Mouse (Mus musculus) CH12.LX (cell line): ENCODE results near the gene Pcbd1. TPM values are rescaled to one million over a fixed set of nuclear protein-coding genes. Genes with fewer than 3 reads are reported as not detected.

ENCODE experiments used
- DNase-seq: peaks from one replicate; pipeline ENCODE4 v3.0.0-alpha.2; 2013; ENCODE audit errors: extremely low read depth
- H3K27ac ChIP-seq: 2 replicates; pipeline ENCODE4 v1.5.1; 2012; ENCODE audit warnings: low read depth, mild to moderate bottlenecking, control low read depth, moderate library complexity; ENCODE audit not compliant: insufficient read depth
- H3K27me3 ChIP-seq: replicated peaks from 2 replicates; pipeline ENCODE3; 2012; ENCODE audit warnings: inconsistent platforms
- H3K36me3 ChIP-seq, 2 experiments: replicated peaks in 1 of 2; 2 replicates each; pipeline versions ENCODE3 to v1.6.1; 2012; ENCODE audit warnings: inconsistent platforms in 1 of 2, low read length in 1 of 2, mild to moderate bottlenecking in 1 of 2, mixed read lengths in 1 of 2, moderate library complexity in 1 of 2; ENCODE audit not compliant: control insufficient read depth in 1 of 2, insufficient read depth in 1 of 2
- H3K4me1 ChIP-seq, 2 experiments: 2 replicates each; pipeline ENCODE4 v1.6.1; 2012; ENCODE audit warnings: inconsistent platforms in 1 of 2, moderate library complexity in 1 of 2; ENCODE audit not compliant: insufficient read depth in 2 of 2, control insufficient read depth in 1 of 2
- H3K4me2 ChIP-seq: 2 replicates; pipeline ENCODE4 v1.6.1; 2012; ENCODE audit warnings: low read depth, mild to moderate bottlenecking, control low read depth; ENCODE audit not compliant: poor library complexity, insufficient read depth, severe bottlenecking
- H3K4me3 ChIP-seq, 3 experiments: fragments of 150-350 bp in 1 of 3; sonication (generic) in 1 of 3; replicated peaks in 1 of 3; 2 replicates each; pipeline versions ENCODE3 to v1.5.1; 2011 to 2012; ENCODE audit warnings: low read depth in 2 of 3, low read length in 2 of 3, mild to moderate bottlenecking in 2 of 3, moderate library complexity in 2 of 3, control low read depth in 1 of 3, improper control_type of control experiment in 1 of 3, inconsistent platforms in 1 of 3, mixed read lengths in 1 of 3; ENCODE audit not compliant: poor library complexity in 1 of 3
- H3K79me2 ChIP-seq: replicated peaks from 2 replicates; pipeline ENCODE4 v1.6.1; 2012; ENCODE audit warnings: mild to moderate bottlenecking, moderate library complexity; ENCODE audit not compliant: control insufficient read depth, poor library complexity, insufficient read depth, severe bottlenecking; ENCODE audit errors: extremely low read depth
- H3K9ac ChIP-seq: 2 replicates; pipeline ENCODE4 v1.6.1; 2012; ENCODE audit warnings: low read depth, mild to moderate bottlenecking, control low read depth, moderate library complexity; ENCODE audit not compliant: insufficient read depth
- H3K9me3 ChIP-seq: replicated peaks from 2 replicates; pipeline ENCODE3; 2012; ENCODE audit warnings: low read length, inconsistent platforms, mixed read lengths
- CTCF ChIP-seq, 2 experiments: IDR thresholded peaks in 1 of 2; conservative IDR thresholded peaks in 1 of 2; 2 replicates each; pipeline ENCODE4 v1.5.1; 2011 to 2012; ENCODE audit warnings: low read depth in 2 of 2, low read length in 2 of 2, improper control_type of control experiment in 1 of 2, inconsistent platforms in 1 of 2, mild to moderate bottlenecking in 1 of 2, moderate library complexity in 1 of 2
- EP300 ChIP-seq: IDR thresholded peaks from 2 replicates; pipeline ENCODE4 v1.6.1; 2011; ENCODE audit warnings: low read length, improper control_type of control experiment
- ETS1 ChIP-seq: conservative IDR thresholded peaks from 2 replicates; pipeline ENCODE4 v1.6.1; 2012; ENCODE audit warnings: low read depth, mild to moderate bottlenecking, inconsistent platforms, low read length, improper control_type of control experiment, moderate library complexity
- GABPA ChIP-seq: IDR thresholded peaks from 2 replicates; pipeline ENCODE4 v1.6.1; 2012; ENCODE audit warnings: low read depth, low read length, improper control_type of control experiment, inconsistent platforms; ENCODE audit not compliant: insufficient replicate concordance
- HCFC1 ChIP-seq: IDR thresholded peaks from 2 replicates; pipeline ENCODE4 v1.6.1; 2012; ENCODE audit warnings: low read depth, mild to moderate bottlenecking, inconsistent platforms, low read length, improper control_type of control experiment
- IRF4 ChIP-seq: IDR thresholded peaks from 2 replicates; pipeline ENCODE4 v1.6.1; 2014; ENCODE audit warnings: low read depth, mild to moderate bottlenecking, inconsistent platforms, low read length, improper control_type of control experiment
- JUN ChIP-seq: IDR thresholded peaks from 2 replicates; pipeline ENCODE4 v1.6.1; 2011; ENCODE audit warnings: low read depth, mild to moderate bottlenecking, low read length, improper control_type of control experiment, moderate library complexity; ENCODE audit not compliant: insufficient read depth
- JUND ChIP-seq: conservative IDR thresholded peaks from 2 replicates; pipeline ENCODE4 v1.6.1; 2011; ENCODE audit warnings: low read depth, low read length, improper control_type of control experiment
- NRF1 ChIP-seq: IDR thresholded peaks from 2 replicates; pipeline ENCODE4 v1.6.1; 2014; ENCODE audit warnings: low read depth, mild to moderate bottlenecking, inconsistent platforms, low read length, improper control_type of control experiment, moderate library complexity
- PAX5 ChIP-seq: IDR thresholded peaks from 2 replicates; pipeline ENCODE4 v1.6.1; 2012; ENCODE audit warnings: low read length, inconsistent platforms, mixed read lengths
- POLR2A ChIP-seq: IDR thresholded peaks from 2 replicates; pipeline ENCODE4 v1.6.1; 2011; ENCODE audit warnings: low read depth, mild to moderate bottlenecking, improper control_type of control experiment, low read length
- RCOR1 ChIP-seq: conservative IDR thresholded peaks from 2 replicates; pipeline ENCODE4 v1.6.1; 2012; ENCODE audit warnings: low read depth, mild to moderate bottlenecking, inconsistent platforms, low read length, improper control_type of control experiment
- SIN3A ChIP-seq: IDR thresholded peaks from 2 replicates; pipeline ENCODE4 v1.6.1; 2012; ENCODE audit warnings: low read length, improper control_type of control experiment, inconsistent platforms
- SMC3 ChIP-seq: IDR thresholded peaks from 2 replicates; pipeline ENCODE4 v1.6.1; 2011; ENCODE audit warnings: low read depth, low read length, improper control_type of control experiment
- UBTF ChIP-seq: IDR thresholded peaks from 2 replicates; pipeline ENCODE4 v1.6.1; 2012; ENCODE audit warnings: low read depth, mild to moderate bottlenecking, inconsistent platforms, low read length, improper control_type of control experiment, moderate library complexity
- USF2 ChIP-seq: conservative IDR thresholded peaks from 2 replicates; pipeline ENCODE4 v1.6.1; 2011; ENCODE audit warnings: low read depth, low read length, improper control_type of control experiment
- ZC3H11A ChIP-seq: IDR thresholded peaks from 2 replicates; pipeline ENCODE4 v1.6.1; 2012; ENCODE audit warnings: low read depth, mild to moderate bottlenecking, inconsistent platforms, low read length, improper control_type of control experiment
- ZNF384 ChIP-seq: IDR thresholded peaks from 2 replicates; pipeline ENCODE4 v1.6.1; 2012; ENCODE audit warnings: low read depth, low read length, improper control_type of control experiment, inconsistent platforms
- dilution Hi-C: fragments of 300-500 bp; cut with MboI; formaldehyde crosslinking; loops from 2 replicates; pipeline ENCODE4 v1.14.3; 2020; ENCODE audit warnings: low sequenced_read_pairs; ENCODE audit not compliant: extremely low pct_unique_long_range_greater_than_20kb, extremely low pct_ligation_motif_present
- in situ Hi-C: fragments of 300-500 bp; cut with MboI; formaldehyde crosslinking; loops from 3 replicates; pipeline ENCODE4 v1.14.3; 2019; ENCODE audit warnings: low sequenced_read_pairs, low pct_ligation_motif_present, low pct_unique_long_range_greater_than_20kb, mixed read lengths
- polyA plus RNA-seq: library from polyadenylated mRNA; unstranded; fragments of >175 nt; gene quantifications from 2 replicates; pipeline ENCODE4 v1.2.1, GENCODE M21; 2012; ENCODE audit warnings: low read depth; ENCODE audit not compliant: insufficient read length
- total RNA-seq, 2 experiments: library from RNA; depleted of rRNA; stranded (reverse); fragments of 300-350 nt in 1 of 2; fragments of >200 nt in 1 of 2; gene quantifications; 2 replicates each; pipeline ENCODE4 v1.2.3; 2012 to 2014

Gene Pcbd1
- total and polyA plus RNA-seq, 3 experiments: 19.3 to 36.1 (median 22.5) TPM

DNA sequence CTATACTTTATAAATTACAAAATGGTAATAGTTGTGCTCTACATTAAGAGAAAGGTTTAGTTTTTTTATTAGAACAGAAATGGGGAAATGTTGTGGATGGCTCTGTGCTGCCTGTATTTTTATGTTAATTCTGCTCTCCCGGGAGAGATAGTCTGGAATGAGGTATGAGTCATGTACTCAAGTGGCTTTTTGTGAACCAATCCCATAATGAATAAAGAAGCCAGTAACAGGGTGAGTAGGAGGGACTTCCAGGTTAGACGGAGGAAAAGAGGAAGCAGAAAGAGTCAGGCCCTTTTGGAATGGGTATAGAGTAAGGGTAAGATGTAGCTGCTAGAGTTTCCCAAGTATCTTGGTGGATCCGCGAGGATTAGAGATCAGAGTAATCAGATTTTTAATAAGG lies 44.9 kb downstream of the Pcbd1 start:
- Histone ChIP-seq H3K27ac (no peak overlapping the region), H3K9ac (no peak overlapping the region), H3K27me3 (no peaks in the 10 kb centered on the region), H3K9me3 (no peaks in the 10 kb centered on the region), H3K36me3 (peaks cover 0 to 49% of the 10 kb centered on the region in 2 experiments), H3K4me3 (no peak overlapping the region), H3K4me1 (peaks cover 3 to 27% of the 10 kb centered on the region in 2 experiments; a peak in 3 of 4 replicates), H3K79me2 (peaks cover 2% of the 10 kb centered on the region), H3K4me2 (no peak overlapping the region)
- no peak for DNase-seq
- in situ Hi-C loops (no loop called here), dilution Hi-C loops (no loop called here)
- TF ChIP-seq SIN3A: no peak
- no peak for TF ChIP-seq NRF1
- no peak for TF ChIP-seq RCOR1
- no peak for TF ChIP-seq ETS1

DNA sequence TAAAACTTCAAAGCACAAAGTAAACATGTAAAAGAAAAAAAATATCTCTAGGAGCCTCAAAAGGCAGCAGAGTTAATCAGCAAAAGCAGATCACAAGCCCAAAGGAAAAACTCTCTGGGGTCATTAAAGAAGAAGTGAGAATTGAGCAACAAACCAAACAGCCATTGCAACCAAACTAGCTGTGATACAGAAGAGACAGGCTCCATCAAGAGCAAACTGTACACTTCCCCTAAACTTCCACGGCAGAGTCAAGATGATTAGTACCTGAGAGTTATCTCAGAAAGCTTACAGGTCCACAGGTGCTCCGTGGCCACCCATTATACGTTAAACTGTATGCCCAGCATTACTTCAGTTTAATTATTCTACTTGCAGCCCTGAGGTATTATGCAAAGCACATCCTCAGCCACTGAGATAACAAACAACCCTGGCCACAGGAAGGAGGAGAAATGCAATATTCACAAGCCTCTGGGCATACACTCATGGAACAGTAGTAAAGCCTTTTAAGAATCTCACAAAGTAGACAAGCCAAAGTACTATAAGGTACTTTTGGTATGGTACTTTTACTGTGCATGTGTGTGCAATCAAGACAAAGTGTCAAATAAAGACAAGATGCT lies 46.2 kb downstream of the Pcbd1 start:
- H3K27me3 ChIP-seq: no peaks in the 10 kb centered on the region
- no peaks in the 10 kb centered on the region for H3K9me3 ChIP-seq
- TF ChIP-seq UBTF: no peak
- no peak for TF ChIP-seq PAX5
- TF ChIP-seq JUN: no peak
- no peak for TF ChIP-seq CTCF (conservative IDR thresholded peaks at IDR 0.05 in 1 of 2, IDR thresholded peaks at IDR 0.05 in 1 of 2; ENCODE audit: low read depth in 2 of 2, low read length in 2 of 2)
- no peak for TF ChIP-seq USF2
- no peak for TF ChIP-seq GABPA
- TF ChIP-seq ZNF384: no peak
- no peak for TF ChIP-seq ZC3H11A
- TF ChIP-seq HCFC1: no peak
- no peak for TF ChIP-seq JUND
- no peak for TF ChIP-seq POLR2A
- no peak for TF ChIP-seq SMC3
- 0 out of 2 replicates have a peak, but pooled peaks have one; percentile 31 for TF ChIP-seq IRF4
- 0 out of 2 replicates have a peak, but pooled peaks have one; percentile 25 for TF ChIP-seq EP300
- H3K9ac ChIP-seq: no peak overlapping the region
- H3K27ac ChIP-seq: no peak overlapping the region
- H3K36me3 ChIP-seq: peaks cover 3 to 46% of the 10 kb centered on the region in 2 experiments
- H3K79me2 ChIP-seq: peaks cover 2% of the 10 kb centered on the region
- no peak overlapping the region for H3K4me3 ChIP-seq
- dilution Hi-C loops (no loop called here), in situ Hi-C loops (no loop called here)
- H3K4me1 ChIP-seq: peaks cover 3 to 31% of the 10 kb centered on the region in 2 experiments; a peak in 3 of 4 replicates
- no peak overlapping the region; the same call in 1 of the 2 replicates for H3K4me2 ChIP-seq
- DNase-seq: no peak
